Mouse (Mus musculus) MEL (cell line): ENCODE data around the gene Gstp3. TPM values are rescaled to one million over a fixed set of nuclear protein-coding genes. Genes with fewer than 3 reads are reported as not detected.

ENCODE experiments used
- DNase-seq: peaks from one replicate; pipeline ENCODE4 v3.0.0; 2011; ENCODE audit warnings: low read depth, low spot score
- H3K27ac ChIP-seq: 2 replicates; pipeline ENCODE4 v1.5.1; 2012; ENCODE audit warnings: low read depth, mild to moderate bottlenecking, control low read depth, low read length, moderate library complexity; ENCODE audit not compliant: control insufficient read depth
- H3K27me3 ChIP-seq, 2 experiments: fragments of 150-350 bp in 1 of 2; sonication (generic) in 1 of 2; 2 replicates each; pipeline ENCODE4 v1.6.1; 2012; ENCODE audit warnings: low read length in 2 of 2, mild to moderate bottlenecking in 2 of 2, improper control_type of control experiment in 1 of 2, moderate library complexity in 1 of 2; ENCODE audit not compliant: insufficient read depth in 2 of 2, control insufficient read depth in 1 of 2
- H3K36me3 ChIP-seq, 2 experiments: 2 replicates each; pipeline ENCODE4 v1.6.1; 2012 to 2014; ENCODE audit warnings: low read length in 2 of 2, improper control_type of control experiment in 1 of 2, inconsistent platforms in 1 of 2, mild to moderate bottlenecking in 1 of 2; ENCODE audit not compliant: insufficient read depth in 2 of 2, control insufficient read depth in 1 of 2
- H3K4me1 ChIP-seq, 2 experiments: fragments of 150-350 bp in 1 of 2; sonication (generic) in 1 of 2; 2 replicates each; pipeline ENCODE4 v1.6.1; 2012; ENCODE audit warnings: low read length in 2 of 2, improper control_type of control experiment in 1 of 2, mild to moderate bottlenecking in 1 of 2; ENCODE audit not compliant: insufficient read depth in 2 of 2, control insufficient read depth in 1 of 2
- H3K4me3 ChIP-seq, 2 experiments: fragments of 150-350 bp in 1 of 2; sonication (generic) in 1 of 2; 2 replicates each; pipeline ENCODE4 v1.5.1; 2012; ENCODE audit warnings: low read depth in 2 of 2, low read length in 2 of 2, mild to moderate bottlenecking in 2 of 2, moderate library complexity in 2 of 2, control low read depth in 1 of 2, improper control_type of control experiment in 1 of 2; ENCODE audit not compliant: control insufficient read depth in 1 of 2, insufficient read depth in 1 of 2
- H3K79me2 ChIP-seq: 2 replicates; pipeline ENCODE4 v1.6.1; 2012; ENCODE audit warnings: mild to moderate bottlenecking, low read length, moderate library complexity; ENCODE audit not compliant: control insufficient read depth, poor library complexity, insufficient read depth
- H3K9ac ChIP-seq: 2 replicates; pipeline ENCODE4 v1.6.1; 2012; ENCODE audit warnings: low read depth, mild to moderate bottlenecking, control low read depth, low read length, moderate library complexity; ENCODE audit not compliant: control insufficient read depth, poor library complexity, severe bottlenecking
- H3K9me3 ChIP-seq: fragments of 150-350 bp; sonication (generic); replicated peaks from 2 replicates; pipeline ENCODE4 v1.6.1; 2012; ENCODE audit warnings: mild to moderate bottlenecking, low read length, improper control_type of control experiment, moderate library complexity; ENCODE audit not compliant: insufficient read depth
- ETS1 ChIP-seq: IDR thresholded peaks from 2 replicates; pipeline ENCODE4 v1.6.1; 2012; ENCODE audit warnings: low read depth, mild to moderate bottlenecking, inconsistent platforms, low read length, improper control_type of control experiment, moderate library complexity
- JUND ChIP-seq: IDR thresholded peaks from 2 replicates; pipeline ENCODE4 v1.6.1; 2011; ENCODE audit warnings: low read depth, mild to moderate bottlenecking, improper control_type of control experiment, low read length
- MAFK ChIP-seq: IDR thresholded peaks from 2 replicates; pipeline ENCODE4 v1.6.1; 2011; ENCODE audit warnings: low read depth, mild to moderate bottlenecking, low read length, improper control_type of control experiment, borderline replicate concordance
- MAZ ChIP-seq: IDR thresholded peaks from 2 replicates; pipeline ENCODE4 v1.6.1; 2012; ENCODE audit warnings: low read depth, mild to moderate bottlenecking, inconsistent platforms, low read length, improper control_type of control experiment
- NELFE ChIP-seq: IDR thresholded peaks from 2 replicates; pipeline ENCODE4 v1.6.1; 2011; ENCODE audit warnings: low read depth, low read length, improper control_type of control experiment
- NRF1 ChIP-seq: IDR thresholded peaks from 2 replicates; pipeline ENCODE4 v1.6.1; 2014; ENCODE audit warnings: low read depth, mild to moderate bottlenecking, inconsistent platforms, low read length, improper control_type of control experiment, moderate library complexity; ENCODE audit not compliant: poor library complexity, insufficient read depth, severe bottlenecking
- SIN3A ChIP-seq: IDR thresholded peaks from 2 replicates; pipeline ENCODE4 v1.6.1; 2012; ENCODE audit warnings: low read length, improper control_type of control experiment, inconsistent platforms
- TAL1 ChIP-seq: IDR thresholded peaks from 2 replicates; pipeline ENCODE4 v1.6.1; 2012; ENCODE audit warnings: mild to moderate bottlenecking, inconsistent platforms, low read length, moderate library complexity, mixed read lengths
- TCF12 ChIP-seq: IDR thresholded peaks from 2 replicates; pipeline ENCODE4 v1.6.1; 2014; ENCODE audit warnings: low read depth, mild to moderate bottlenecking, inconsistent platforms, low read length, improper control_type of control experiment, moderate library complexity
- ZC3H11A ChIP-seq: IDR thresholded peaks from 2 replicates; pipeline ENCODE4 v1.6.1; 2012; ENCODE audit warnings: low read depth, mild to moderate bottlenecking, inconsistent platforms, low read length, improper control_type of control experiment
- ZMIZ1 ChIP-seq: IDR thresholded peaks from 2 replicates; pipeline ENCODE4 v1.6.1; 2012; ENCODE audit warnings: low read depth, mild to moderate bottlenecking, inconsistent platforms, low read length, improper control_type of control experiment, moderate library complexity
- polyA plus RNA-seq, 2 experiments: library from polyadenylated mRNA; stranded (reverse) in 1 of 2; unstranded in 1 of 2; fragments of >175 nt in 1 of 2; fragments of >200 nt in 1 of 2; gene quantifications; 2 replicates each; pipeline versions ENCODE4 v1.2.1 to v1.2.4; 2012; ENCODE audit warnings: low replicate concordance in 2 of 2, low read depth in 1 of 2; ENCODE audit not compliant: insufficient read length in 2 of 2, insufficient read depth in 1 of 2, missing spikeins in 1 of 2
- total RNA-seq: library from RNA; depleted of rRNA; stranded (reverse); fragments of 300-350 nt; gene quantifications from 2 replicates; pipeline ENCODE4 v1.2.3, GENCODE M21; 2012; rRNA removed

Gene Gstp3
- total and polyA plus RNA-seq, 3 experiments, result 0.84 TPM; not detected in 2

GRCm38 (mm10) chr19:4011086-4011485 lies 48.3 kb downstream of the Gstp3 start:
- TF ChIP-seq ETS1 (no peak), NELFE (no peak), NRF1 (no peak), JUND (no peak), SIN3A (no peak), TCF12 (no peak), TAL1 (no peak), MAZ (no peak), ZMIZ1 (no peak), ZC3H11A (no peak), MAFK (no peak)
- TF ChIP-seq, all 39 proteins: peak for 0
- Histone ChIP-seq H3K4me3 (no peak overlapping the region), H3K36me3 (peaks cover 2 to 8% of the 10 kb centered on the region in 2 experiments; a peak in 3 of 4 replicates), H3K9me3 (no peaks in the 10 kb centered on the region), H3K27me3 (no peaks in the 10 kb centered on the region), H3K79me2 (peaks cover 10% of the 10 kb centered on the region), H3K9ac (no peak overlapping the region), H3K27ac (no peak overlapping the region), H3K4me1 (peaks cover 0 to 7% of the 10 kb centered on the region in 2 experiments; a peak in 2 of 4 replicates)
- no peak for DNase-seq

Other genes with a start within 250 kb of the Gstp3 start
Only the 30 nearest of the 34 such genes appear.
- gene Tcirg1, start 152.4 kb downstream of the Gstp3 start, total RNA-seq, result 17.0 and 21.4 TPM in 2 replicates
- gene Tcirg1, start 152.4 kb downstream of the Gstp3 start, polyA plus RNA-seq, result 10 to 100 TPM in 1 of 2 experiments, not detected in 1; 32.6 TPM
- gene Ndufs8, start 146.8 kb downstream of the Gstp3 start, total RNA-seq, result 204 and 205 TPM in 2 replicates
- 100 to 1,000 TPM in 1 of 2 experiments, not detected in 1; 243 TPM for gene Ndufs8, start 146.8 kb downstream of the Gstp3 start, polyA plus RNA-seq
- gene Aldh3b1, start 129.8 kb downstream of the Gstp3 start, total RNA-seq, result 0.07 and 0.08 TPM in 2 replicates
- under 1 TPM in 1 of 2 experiments, not detected in 1; 0.10 TPM for gene Aldh3b1, start 129.8 kb downstream of the Gstp3 start, polyA plus RNA-seq
- 4.3 and 4.7 TPM in 2 replicates for gene Unc93b1, start 124.4 kb downstream of the Gstp3 start, total RNA-seq
- gene Unc93b1, start 124.4 kb downstream of the Gstp3 start, polyA plus RNA-seq, result 1 to 10 TPM in 1 of 2 experiments, not detected in 1; 8.2 TPM
- not detected in 2 replicates for gene Aldh3b3, start 100.9 kb downstream of the Gstp3 start, total RNA-seq
- not detected for gene Aldh3b3, start 100.9 kb downstream of the Gstp3 start, polyA plus RNA-seq
- not detected in 2 replicates for gene Aldh3b2, start 87.2 kb downstream of the Gstp3 start, total RNA-seq
- not detected for gene Aldh3b2, start 87.2 kb downstream of the Gstp3 start, polyA plus RNA-seq
- gene Acy3, start 73.0 kb downstream of the Gstp3 start, total RNA-seq, result 3.3 and 5.9 TPM in 2 replicates
- 10 to 100 TPM in 1 of 2 experiments, not detected in 1; 12.1 TPM for gene Acy3, start 73.0 kb downstream of the Gstp3 start, polyA plus RNA-seq
- not detected in 2 replicates for gene Tbx10, start 66.8 kb downstream of the Gstp3 start, total RNA-seq
- not detected for gene Tbx10, start 66.8 kb downstream of the Gstp3 start, polyA plus RNA-seq
- 64.8 and 71.5 TPM in 2 replicates for gene Nudt8, start 59.0 kb downstream of the Gstp3 start, total RNA-seq
- gene Nudt8, start 59.0 kb downstream of the Gstp3 start, polyA plus RNA-seq, result 10 to 100 TPM in 1 of 2 experiments, not detected in 1; 58.1 TPM
- gene Gm49405, start 58.9 kb downstream of the Gstp3 start, total RNA-seq, result 1.8 and 3.6 TPM in 2 replicates
- gene Gm49405, start 58.9 kb downstream of the Gstp3 start, polyA plus RNA-seq, result 1 to 10 TPM in 1 of 2 experiments, not detected in 1; 5.7 TPM
- gene Doc2g, start 56.3 kb downstream of the Gstp3 start, total RNA-seq, result 6.8 and 9.9 TPM in 2 replicates
- gene Doc2g, start 56.3 kb downstream of the Gstp3 start, polyA plus RNA-seq, result 10 to 100 TPM in 1 of 2 experiments, not detected in 1; 16.0 TPM
- gene Ndufv1, start 46.8 kb downstream of the Gstp3 start, total RNA-seq, result 235 and 267 TPM in 2 replicates
- 100 to 1,000 TPM in 1 of 2 experiments, not detected in 1; 218 TPM for gene Ndufv1, start 46.8 kb downstream of the Gstp3 start, polyA plus RNA-seq
- gene Gstp1, start 21.6 kb downstream of the Gstp3 start, total RNA-seq, result 251 and 270 TPM in 2 replicates
- 100 to 1,000 TPM in 1 of 2 experiments, not detected in 1; 369 TPM for gene Gstp1, start 21.6 kb downstream of the Gstp3 start, polyA plus RNA-seq
- gene Gstp2, start 13.5 kb downstream of the Gstp3 start, total RNA-seq, result 7.4 TPM in 1 of 2 replicates, not detected in the other
- under 1 TPM in 1 of 2 experiments, not detected in 1; 0.65 TPM for gene Gstp2, start 13.5 kb downstream of the Gstp3 start, polyA plus RNA-seq
- not detected in 2 replicates for gene Cabp2, start 22.0 kb upstream of the Gstp3 start, total RNA-seq
- gene Cabp2, start 22.0 kb upstream of the Gstp3 start, polyA plus RNA-seq, result under 1 TPM in 1 of 2 experiments, not detected in 1; 0.14 TPM
- gene Cdk2ap2, start 37.6 kb upstream of the Gstp3 start, total RNA-seq, result 53.4 and 53.5 TPM in 2 replicates
- gene Cdk2ap2, start 37.6 kb upstream of the Gstp3 start, polyA plus RNA-seq, result 10 to 100 TPM in 1 of 2 experiments, not detected in 1; 97.6 TPM
- 18.4 and 25.3 TPM in 2 replicates for gene Pitpnm1, start 40.4 kb upstream of the Gstp3 start, total RNA-seq
- 10 to 100 TPM in 1 of 2 experiments, not detected in 1; 51.2 TPM for gene Pitpnm1, start 40.4 kb upstream of the Gstp3 start, polyA plus RNA-seq
- 37.8 and 40.0 TPM in 2 replicates for gene Aip, start 66.3 kb upstream of the Gstp3 start, total RNA-seq
- 100 to 1,000 TPM in 1 of 2 experiments, not detected in 1; 101 TPM for gene Aip, start 66.3 kb upstream of the Gstp3 start, polyA plus RNA-seq
- gene Gpr152, start 80.2 kb upstream of the Gstp3 start, total RNA-seq, result not detected in 2 replicates
- gene Gpr152, start 80.2 kb upstream of the Gstp3 start, polyA plus RNA-seq, result under 1 TPM in 1 of 2 experiments, not detected in 1; 0.03 TPM
- gene Cabp4, start 84.5 kb upstream of the Gstp3 start, total RNA-seq, result 0.08 and 0.13 TPM in 2 replicates
- under 1 TPM in 1 of 2 experiments, not detected in 1; 0.24 TPM for gene Cabp4, start 84.5 kb upstream of the Gstp3 start, polyA plus RNA-seq
- 54.1 and 55.5 TPM in 2 replicates for gene Coro1b, start 89.0 kb upstream of the Gstp3 start, total RNA-seq
- 100 to 1,000 TPM in 1 of 2 experiments, not detected in 1; 111 TPM for gene Coro1b, start 89.0 kb upstream of the Gstp3 start, polyA plus RNA-seq
- gene Ptprcap, start 94.0 kb upstream of the Gstp3 start, total RNA-seq, result 75.7 and 80.3 TPM in 2 replicates
- 10 to 100 TPM in 1 of 2 experiments, not detected in 1; 67.9 TPM for gene Ptprcap, start 94.0 kb upstream of the Gstp3 start, polyA plus RNA-seq
- gene Rps6kb2, start 103.8 kb upstream of the Gstp3 start, total RNA-seq, result 7.4 and 8.7 TPM in 2 replicates
- gene Rps6kb2, start 103.8 kb upstream of the Gstp3 start, polyA plus RNA-seq, result 10 to 100 TPM in 1 of 2 experiments, not detected in 1; 19.8 TPM
- gene Carns1, start 115.9 kb upstream of the Gstp3 start, total RNA-seq, result 0.39 and 0.81 TPM in 2 replicates
- gene Carns1, start 115.9 kb upstream of the Gstp3 start, polyA plus RNA-seq, result under 1 TPM in 1 of 2 experiments, not detected in 1; 0.63 TPM
- 14.0 and 15.2 TPM in 2 replicates for gene Tbc1d10c, start 131.7 kb upstream of the Gstp3 start, total RNA-seq
- 10 to 100 TPM in 1 of 2 experiments, not detected in 1; 15.5 TPM for gene Tbc1d10c, start 131.7 kb upstream of the Gstp3 start, polyA plus RNA-seq
- gene Ppp1ca, start 132.5 kb upstream of the Gstp3 start, total RNA-seq, result 437 and 453 TPM in 2 replicates
- gene Ppp1ca, start 132.5 kb upstream of the Gstp3 start, polyA plus RNA-seq, result 100 to 1,000 TPM; 455 to 505 TPM
- gene Rad9a, start 142.1 kb upstream of the Gstp3 start, total RNA-seq, result 20.5 and 21.3 TPM in 2 replicates
- gene Rad9a, start 142.1 kb upstream of the Gstp3 start, polyA plus RNA-seq, result 10 to 100 TPM in 1 of 2 experiments, not detected in 1; 37.9 TPM
- 0.13 and 0.42 TPM in 2 replicates for gene Clcf1, start 154.7 kb upstream of the Gstp3 start, total RNA-seq
- 1 to 10 TPM in 1 of 2 experiments, not detected in 1; 2.3 TPM for gene Clcf1, start 154.7 kb upstream of the Gstp3 start, polyA plus RNA-seq
- gene AC109138.7, start 154.8 kb upstream of the Gstp3 start, total RNA-seq, result not detected in 2 replicates
- not detected for gene AC109138.7, start 154.8 kb upstream of the Gstp3 start, polyA plus RNA-seq
- gene Pold4, start 172.3 kb upstream of the Gstp3 start, total RNA-seq, result 18.5 and 21.1 TPM in 2 replicates
- 10 to 100 TPM in 1 of 2 experiments, not detected in 1; 40.4 TPM for gene Pold4, start 172.3 kb upstream of the Gstp3 start, polyA plus RNA-seq